Mouse (Mus musculus) CH12.LX (cell line): ENCODE results near the gene Nudt15. TPM values are rescaled to one million over a fixed set of nuclear protein-coding genes. Genes with fewer than 3 reads are reported as not detected.
A peak's percentile ranks its signal among the peaks of the same experiment; 100 is the strongest.

Experiments
- DNase-seq: peaks from one replicate; pipeline ENCODE4 v3.0.0-alpha.2; 2013; ENCODE audit errors: extremely low read depth
- H3K27ac ChIP-seq: 2 replicates; pipeline ENCODE4 v1.5.1; 2012; ENCODE audit warnings: low read depth, mild to moderate bottlenecking, control low read depth, moderate library complexity; ENCODE audit not compliant: insufficient read depth
- H3K27me3 ChIP-seq: replicated peaks from 2 replicates; pipeline ENCODE3; 2012; ENCODE audit warnings: inconsistent platforms
- H3K36me3 ChIP-seq, 2 experiments: replicated peaks in 1 of 2; 2 replicates each; pipeline versions ENCODE3 to v1.6.1; 2012; ENCODE audit warnings: inconsistent platforms in 1 of 2, low read length in 1 of 2, mild to moderate bottlenecking in 1 of 2, mixed read lengths in 1 of 2, moderate library complexity in 1 of 2; ENCODE audit not compliant: control insufficient read depth in 1 of 2, insufficient read depth in 1 of 2
- H3K4me1 ChIP-seq, 2 experiments: 2 replicates each; pipeline ENCODE4 v1.6.1; 2012; ENCODE audit warnings: inconsistent platforms in 1 of 2, moderate library complexity in 1 of 2; ENCODE audit not compliant: insufficient read depth in 2 of 2, control insufficient read depth in 1 of 2
- H3K4me2 ChIP-seq: 2 replicates; pipeline ENCODE4 v1.6.1; 2012; ENCODE audit warnings: low read depth, mild to moderate bottlenecking, control low read depth; ENCODE audit not compliant: poor library complexity, insufficient read depth, severe bottlenecking
- H3K4me3 ChIP-seq, 3 experiments: fragments of 150-350 bp in 1 of 3; sonication (generic) in 1 of 3; replicated peaks in 1 of 3; 2 replicates each; pipeline versions ENCODE3 to v1.5.1; 2011 to 2012; ENCODE audit warnings: low read depth in 2 of 3, low read length in 2 of 3, mild to moderate bottlenecking in 2 of 3, moderate library complexity in 2 of 3, control low read depth in 1 of 3, improper control_type of control experiment in 1 of 3, inconsistent platforms in 1 of 3, mixed read lengths in 1 of 3; ENCODE audit not compliant: poor library complexity in 1 of 3
- H3K79me2 ChIP-seq: replicated peaks from 2 replicates; pipeline ENCODE4 v1.6.1; 2012; ENCODE audit warnings: mild to moderate bottlenecking, moderate library complexity; ENCODE audit not compliant: control insufficient read depth, poor library complexity, insufficient read depth, severe bottlenecking; ENCODE audit errors: extremely low read depth
- H3K9ac ChIP-seq: 2 replicates; pipeline ENCODE4 v1.6.1; 2012; ENCODE audit warnings: low read depth, mild to moderate bottlenecking, control low read depth, moderate library complexity; ENCODE audit not compliant: insufficient read depth
- H3K9me3 ChIP-seq: replicated peaks from 2 replicates; pipeline ENCODE3; 2012; ENCODE audit warnings: low read length, inconsistent platforms, mixed read lengths
- BHLHE40 ChIP-seq: IDR thresholded peaks from 2 replicates; pipeline ENCODE4 v1.6.1; 2011; ENCODE audit warnings: mild to moderate bottlenecking, low read depth, low read length, improper control_type of control experiment
- CTCF ChIP-seq, 2 experiments: IDR thresholded peaks in 1 of 2; conservative IDR thresholded peaks in 1 of 2; 2 replicates each; pipeline ENCODE4 v1.5.1; 2011 to 2012; ENCODE audit warnings: low read depth in 2 of 2, low read length in 2 of 2, improper control_type of control experiment in 1 of 2, inconsistent platforms in 1 of 2, mild to moderate bottlenecking in 1 of 2, moderate library complexity in 1 of 2
- ELF1 ChIP-seq: IDR thresholded peaks from 2 replicates; pipeline ENCODE4 v1.6.1; 2014; ENCODE audit warnings: low read depth, mild to moderate bottlenecking, inconsistent platforms, low read length, improper control_type of control experiment
- EP300 ChIP-seq: IDR thresholded peaks from 2 replicates; pipeline ENCODE4 v1.6.1; 2011; ENCODE audit warnings: low read length, improper control_type of control experiment
- ETS1 ChIP-seq: conservative IDR thresholded peaks from 2 replicates; pipeline ENCODE4 v1.6.1; 2012; ENCODE audit warnings: low read depth, mild to moderate bottlenecking, inconsistent platforms, low read length, improper control_type of control experiment, moderate library complexity
- GABPA ChIP-seq: IDR thresholded peaks from 2 replicates; pipeline ENCODE4 v1.6.1; 2012; ENCODE audit warnings: low read depth, low read length, improper control_type of control experiment, inconsistent platforms; ENCODE audit not compliant: insufficient replicate concordance
- HCFC1 ChIP-seq: IDR thresholded peaks from 2 replicates; pipeline ENCODE4 v1.6.1; 2012; ENCODE audit warnings: low read depth, mild to moderate bottlenecking, inconsistent platforms, low read length, improper control_type of control experiment
- JUND ChIP-seq: conservative IDR thresholded peaks from 2 replicates; pipeline ENCODE4 v1.6.1; 2011; ENCODE audit warnings: low read depth, low read length, improper control_type of control experiment
- KAT2A ChIP-seq: IDR thresholded peaks from 2 replicates; pipeline ENCODE4 v1.6.1; 2012; ENCODE audit warnings: low read length, improper control_type of control experiment, inconsistent platforms; ENCODE audit not compliant: insufficient replicate concordance
- MAFK ChIP-seq: IDR thresholded peaks from 2 replicates; pipeline ENCODE4 v1.6.1; 2011; ENCODE audit warnings: low read length, improper control_type of control experiment; ENCODE audit not compliant: insufficient replicate concordance
- MAZ ChIP-seq: IDR thresholded peaks from 2 replicates; pipeline ENCODE4 v1.6.1; 2012; ENCODE audit warnings: low read depth, mild to moderate bottlenecking, inconsistent platforms, low read length, improper control_type of control experiment, moderate library complexity
- MEF2A ChIP-seq: IDR thresholded peaks from 2 replicates; pipeline ENCODE4 v1.6.1; 2014; ENCODE audit warnings: low read depth, mild to moderate bottlenecking, inconsistent platforms, low read length, improper control_type of control experiment, borderline replicate concordance
- MYC ChIP-seq: IDR thresholded peaks from 2 replicates; pipeline ENCODE4 v1.6.1; 2011; ENCODE audit warnings: low read depth, mild to moderate bottlenecking, improper control_type of control experiment, low read length
- NELFE ChIP-seq: IDR thresholded peaks from 2 replicates; pipeline ENCODE4 v1.6.1; 2011; ENCODE audit warnings: low read depth, low read length, improper control_type of control experiment
- NRF1 ChIP-seq: IDR thresholded peaks from 2 replicates; pipeline ENCODE4 v1.6.1; 2014; ENCODE audit warnings: low read depth, mild to moderate bottlenecking, inconsistent platforms, low read length, improper control_type of control experiment, moderate library complexity
- PAX5 ChIP-seq: IDR thresholded peaks from 2 replicates; pipeline ENCODE4 v1.6.1; 2012; ENCODE audit warnings: low read length, inconsistent platforms, mixed read lengths
- POLR2AphosphoS2 ChIP-seq: IDR thresholded peaks from 2 replicates; pipeline ENCODE4 v1.6.1; 2011; ENCODE audit warnings: low read depth, low read length, improper control_type of control experiment
- RAD21 ChIP-seq: IDR thresholded peaks from 2 replicates; pipeline ENCODE4 v1.6.1; 2011; ENCODE audit warnings: low read depth, mild to moderate bottlenecking, low read length, improper control_type of control experiment, moderate library complexity
- RCOR1 ChIP-seq: conservative IDR thresholded peaks from 2 replicates; pipeline ENCODE4 v1.6.1; 2012; ENCODE audit warnings: low read depth, mild to moderate bottlenecking, inconsistent platforms, low read length, improper control_type of control experiment
- SMC3 ChIP-seq: IDR thresholded peaks from 2 replicates; pipeline ENCODE4 v1.6.1; 2011; ENCODE audit warnings: low read depth, low read length, improper control_type of control experiment
- TBP ChIP-seq: conservative IDR thresholded peaks from 2 replicates; pipeline ENCODE4 v1.6.1; 2011; ENCODE audit warnings: low read depth, low read length, improper control_type of control experiment
- TCF12 ChIP-seq: IDR thresholded peaks from 2 replicates; pipeline ENCODE4 v1.6.1; 2014; ENCODE audit warnings: low read depth, mild to moderate bottlenecking, inconsistent platforms, low read length, improper control_type of control experiment
- UBTF ChIP-seq: IDR thresholded peaks from 2 replicates; pipeline ENCODE4 v1.6.1; 2012; ENCODE audit warnings: low read depth, mild to moderate bottlenecking, inconsistent platforms, low read length, improper control_type of control experiment, moderate library complexity
- USF1 ChIP-seq: IDR thresholded peaks from 2 replicates; pipeline ENCODE4 v1.6.1; 2014; ENCODE audit warnings: low read depth, mild to moderate bottlenecking, inconsistent platforms, low read length, improper control_type of control experiment
- USF2 ChIP-seq: conservative IDR thresholded peaks from 2 replicates; pipeline ENCODE4 v1.6.1; 2011; ENCODE audit warnings: low read depth, low read length, improper control_type of control experiment
- ZC3H11A ChIP-seq: IDR thresholded peaks from 2 replicates; pipeline ENCODE4 v1.6.1; 2012; ENCODE audit warnings: low read depth, mild to moderate bottlenecking, inconsistent platforms, low read length, improper control_type of control experiment
- ZMIZ1 ChIP-seq: IDR thresholded peaks from 2 replicates; pipeline ENCODE4 v1.6.1; 2012; ENCODE audit warnings: low read depth, mild to moderate bottlenecking, inconsistent platforms, low read length, improper control_type of control experiment
- ZNF384 ChIP-seq: IDR thresholded peaks from 2 replicates; pipeline ENCODE4 v1.6.1; 2012; ENCODE audit warnings: low read depth, low read length, improper control_type of control experiment, inconsistent platforms
- dilution Hi-C: fragments of 300-500 bp; cut with MboI; formaldehyde crosslinking; loops from 2 replicates; pipeline ENCODE4 v1.14.3; 2020; ENCODE audit warnings: low sequenced_read_pairs; ENCODE audit not compliant: extremely low pct_unique_long_range_greater_than_20kb, extremely low pct_ligation_motif_present
- in situ Hi-C: fragments of 300-500 bp; cut with MboI; formaldehyde crosslinking; loops from 3 replicates; pipeline ENCODE4 v1.14.3; 2019; ENCODE audit warnings: low sequenced_read_pairs, low pct_ligation_motif_present, low pct_unique_long_range_greater_than_20kb, mixed read lengths
- polyA plus RNA-seq: library from polyadenylated mRNA; unstranded; fragments of >175 nt; gene quantifications from 2 replicates; pipeline ENCODE4 v1.2.1, GENCODE M21; 2012; ENCODE audit warnings: low read depth; ENCODE audit not compliant: insufficient read length
- total RNA-seq, 2 experiments: library from RNA; depleted of rRNA; stranded (reverse); fragments of 300-350 nt in 1 of 2; fragments of >200 nt in 1 of 2; gene quantifications; 2 replicates each; pipeline ENCODE4 v1.2.3; 2012 to 2014

The Nudt15 gene
- total and polyA plus RNA-seq, 3 experiments: 2.5 to 9.0 (median 6.8) TPM

GRCm38 (mm10) chr14:73501283-73501682 is 46.8 kb downstream of the Nudt15 start (continued):
- TF ChIP-seq JUND (no peak), RCOR1 (peak; percentile 66; the same call in 1 of the 2 replicates), SMC3 (no peak), ETS1 (0 out of 2 replicates have a peak, but pooled peaks have one; percentile 25), KAT2A (no peak), USF2 (no peak), ZNF384 (no peak), EP300 (peak; percentile 82), NELFE (no peak), ZC3H11A (no peak)
- TF ChIP-seq, all 38 proteins: peak for 7

GRCm38 (mm10) chr14:73495753-73496152 is 52.3 kb downstream of the Nudt15 start:
- H3K9ac ChIP-seq: no peak overlapping the region
- no peak overlapping the region for H3K4me2 ChIP-seq
- H3K27me3 ChIP-seq: no peaks in the 10 kb centered on the region
- in situ Hi-C loops: no loop called here
- no peak for TF ChIP-seq HCFC1
- TF ChIP-seq PAX5: no peak
- peak in 1 of 2 experiments; percentile 37; a peak in 2 of 4 replicates for TF ChIP-seq CTCF (conservative IDR thresholded peaks at IDR 0.05 in 1 of 2, IDR thresholded peaks at IDR 0.05 in 1 of 2; ENCODE audit: low read depth in 2 of 2, low read length in 2 of 2)
- TF ChIP-seq RCOR1: no peak
- TF ChIP-seq UBTF: no peak
- TF ChIP-seq MEF2A: no peak
- no peak for TF ChIP-seq BHLHE40
- TF ChIP-seq POLR2AphosphoS2: no peak
- TF ChIP-seq USF1: no peak
- peak; percentile 13 for TF ChIP-seq RAD21
- no peak for TF ChIP-seq ELF1
- TF ChIP-seq, all 38 proteins: peak for 2
- Histone ChIP-seq H3K27ac (no peak overlapping the region), H3K4me3 (no peak overlapping the region), H3K36me3 (no peaks in the 10 kb centered on the region), H3K79me2 (no peaks in the 10 kb centered on the region), H3K4me1 (peaks cover 0 to 4% of the 10 kb centered on the region in 2 experiments; a peak in 2 of 4 replicates), H3K9me3 (peaks cover 6% of the 10 kb centered on the region)
- DNase-seq: no peak
- dilution Hi-C loops: no loop called here

DNA sequence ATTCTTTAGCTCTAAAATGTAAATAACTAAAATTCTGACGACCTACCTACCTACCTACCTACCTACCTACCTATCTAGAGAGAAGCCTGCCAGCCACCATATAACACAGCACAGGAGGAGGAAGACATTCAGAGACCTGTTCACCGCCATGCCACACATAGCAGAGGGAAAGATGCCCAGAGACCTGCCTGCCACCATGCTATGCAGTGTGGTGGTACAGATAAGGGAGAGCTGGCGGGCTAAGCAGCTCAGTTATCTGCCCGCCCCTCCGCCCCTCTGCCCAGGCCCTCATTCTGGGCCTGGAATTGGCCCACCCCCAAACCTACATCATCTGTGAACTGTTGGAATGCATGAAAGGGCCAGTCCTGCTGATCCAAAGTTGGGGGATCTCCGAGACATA is 53.9 kb downstream of the Nudt15 start:
- Histone ChIP-seq H3K9me3 (peaks cover 9% of the 10 kb centered on the region), H3K27me3 (no peaks in the 10 kb centered on the region), H3K4me1 (no peaks in the 10 kb centered on the region)
- in situ Hi-C loops: no loop called here
- DNase-seq: no peak
- TF ChIP-seq MAFK: no peak
- TF ChIP-seq TCF12: no peak
- no peak for TF ChIP-seq NELFE
- TF ChIP-seq ZNF384: no peak
- TF ChIP-seq PAX5: no peak
- no peak for TF ChIP-seq TBP
- TF ChIP-seq MAZ: no peak
- TF ChIP-seq MEF2A: no peak
- TF ChIP-seq MYC: no peak
- no peak for TF ChIP-seq ZMIZ1
- TF ChIP-seq CTCF (conservative IDR thresholded peaks at IDR 0.05 in 1 of 2, IDR thresholded peaks at IDR 0.05 in 1 of 2; ENCODE audit: low read depth in 2 of 2, low read length in 2 of 2): no peak
- TF ChIP-seq NRF1: no peak
- TF ChIP-seq ETS1: no peak
- TF ChIP-seq GABPA: no peak
- no peak for TF ChIP-seq UBTF
- TF ChIP-seq RCOR1: no peak
- TF ChIP-seq, all 38 proteins: peak for 0
- no peak overlapping the region for H3K4me3 ChIP-seq
- dilution Hi-C loops: no loop called here
- no peak overlapping the region for H3K4me2 ChIP-seq
- H3K9ac ChIP-seq: no peak overlapping the region
- no peaks in the 10 kb centered on the region for H3K36me3 ChIP-seq
- no peak overlapping the region for H3K27ac ChIP-seq
- no peaks in the 10 kb centered on the region for H3K79me2 ChIP-seq
